16 mouse cellular contexts compared by ENCODE assay signal in genomic region chr5:64651407-64651806, GRCm38 (mm10).
DNase-seq lines count a peak whose midpoint lies in the region; ATAC-seq lines count a peak whose summit lies in the region.
"Had no signal": no experiment of that assay in that cellular context is flagged by ENCODE, and none has a peak within 500 bp of the region (broad histone marks: within the 10 kb centered on the region; RNA-seq: fewer than 3 reads in every experiment).

No protein-coding gene starts in this region.

- no peaks in the 10 kb centered on the region for H3K27me3 ChIP-seq in stomach, embryonic 16.5 days (ENCODE audit: control insufficient read depth, insufficient read depth, low read length)
- H3K27me3 ChIP-seq: forebrain, embryonic 13.5 days; limb, embryonic 13.5 days; neural tube, embryonic 12.5 days; stomach, embryonic 15.5 days had no signal

- H3K4me1 ChIP-seq in stomach, embryonic 16.5 days (ENCODE audit: control insufficient read depth, insufficient read depth, low read length), result peaks cover 22% of the 10 kb centered on the region

- no peaks in the 10 kb centered on the region for H3K9me3 ChIP-seq in stomach, embryonic 16.5 days (replicated peaks; ENCODE audit: control insufficient read depth, low read length)
- H3K9me3 ChIP-seq: forebrain, embryonic 13.5 days; limb, embryonic 13.5 days; neural tube, embryonic 12.5 days; stomach, embryonic 15.5 days had no signal

- ATAC-seq in inflammation-experienced regulatory T-cells, adult 6 months, result peak; percentile 90
- peak; percentile 42; the same call in 1 of the 2 replicates for ATAC-seq in stomach, embryonic 16.5 days (ENCODE audit: insufficient read depth, low FRiP score)
- ATAC-seq: forebrain, embryonic 13.5 days had no signal

- H3K9ac ChIP-seq in stomach, embryonic 16.5 days (ENCODE audit: low read length), result no peak overlapping the region
- H3K9ac ChIP-seq: forebrain, embryonic 13.5 days; limb, embryonic 13.5 days; neural tube, embryonic 12.5 days; stomach, embryonic 15.5 days had no signal

- H3K27ac ChIP-seq in stomach, embryonic 16.5 days (ENCODE audit: low read length), result peak overlapping the region; percentile 30; the same call in 1 of the 2 replicates
- H3K27ac ChIP-seq: forebrain, embryonic 13.5 days; limb, embryonic 13.5 days; neural tube, embryonic 12.5 days; stomach, embryonic 15.5 days had no signal

- intact Hi-C loops in gastrocnemius, postnatal 36 days (cut with DNase I), result no loop called here

- H3K36me3 ChIP-seq in stomach, embryonic 16.5 days (ENCODE audit: control insufficient read depth, insufficient read depth, low read length), result no peaks in the 10 kb centered on the region
- H3K36me3 ChIP-seq: limb, embryonic 13.5 days; neural tube, embryonic 12.5 days; stomach, embryonic 15.5 days had no signal

- no peak overlapping the region for H3K4me2 ChIP-seq in stomach, embryonic 16.5 days (ENCODE audit: low read depth, low read length)
- H3K4me2 ChIP-seq: forebrain, embryonic 13.5 days; limb, embryonic 13.5 days; neural tube, embryonic 12.5 days; stomach, embryonic 15.5 days had no signal

- no peak overlapping the region for H3K4me3 ChIP-seq in stomach, embryonic 16.5 days (replicated peaks; ENCODE audit: low read length)
- H3K4me3 ChIP-seq: forebrain, embryonic 13.5 days; limb, embryonic 13.5 days; megakaryocyte, embryonic 14.5 days; neural tube, embryonic 12.5 days; stomach, embryonic 15.5 days had no signal

- 58% methylated on average over 3 of the region's 3 CpGs for WGBS in stomach, embryonic 16.5 days

- peak; percentile 67 for DNase-seq in ovary, adult 18-20 months (ENCODE audit: low spot score)
- no peak for DNase-seq in ovary, postnatal 14 days (ENCODE audit: low spot score)
- peak; percentile 81 for DNase-seq in T-cell, adult 2 months (ENCODE audit: low spot score)
- no peak for DNase-seq in gastrocnemius, postnatal 36 days
- DNase-seq in spleen, postnatal 4 days (ENCODE audit: low spot score in 2 of 2), result no peak
- no peak for DNase-seq in left cerebral cortex, adult 18-20 months (ENCODE audit: low spot score in 2 of 2)
- DNase-seq: cerebellum, adult 11 months; lung, adult 18-20 months; right cerebral cortex, postnatal 14 days had no signal

Comparison
In these comparisons a context has a peak if more than half of its experiments do, and no peak if none do; other contexts are left out.
1. DNase-seq: peak in ovary, adult 18-20 months (single experiment) and T-cell, adult 2 months (single experiment); none in ovary, postnatal 14 days (single experiment), gastrocnemius, postnatal 36 days (0 of 2), spleen, postnatal 4 days (0 of 2) and left cerebral cortex, adult 18-20 months (0 of 2).